ENCODE assay signal across 19 mouse cellular contexts in the genomic region with DNA sequence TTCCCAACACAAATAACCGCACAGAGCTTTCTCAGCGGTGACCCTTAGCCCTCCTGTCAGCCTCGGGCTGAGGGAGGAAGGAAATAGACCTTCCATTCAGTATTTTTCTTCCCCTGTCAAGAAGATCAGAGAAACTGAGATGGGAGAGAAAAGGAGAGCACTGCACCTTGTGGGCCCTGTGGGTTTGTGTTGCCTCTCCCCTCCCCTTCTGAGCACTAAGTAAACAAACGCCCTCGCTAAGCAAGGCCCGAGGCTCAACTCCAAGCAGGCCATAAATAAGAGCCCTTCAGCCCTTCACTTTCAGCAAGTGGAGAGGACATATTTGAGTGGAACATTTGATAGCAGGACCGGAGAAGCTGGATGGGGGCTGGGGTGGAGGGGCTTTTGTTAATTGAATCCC.
DNase-seq lines count a peak whose midpoint lies in the region; ATAC-seq and TF ChIP-seq lines count a peak whose summit lies in the region.
"Had no signal": no experiment of that assay in that cellular context is flagged by ENCODE, and none has a peak within 500 bp of the region (broad histone marks: within the 10 kb centered on the region; RNA-seq: fewer than 3 reads in every experiment).

No protein-coding gene starts in this region.

- peaks cover 3% of the 10 kb centered on the region; the same call in 1 of the 2 replicates for H3K4me1 ChIP-seq in intestine, embryonic 14.5 days (replicated peaks; ENCODE audit: control insufficient read depth, insufficient read depth, low read length)
- 0 out of 2 replicates have a peak, but pooled peaks cover 3% of the 10 kb centered on the region for H3K4me1 ChIP-seq in intestine, postnatal 0 days (replicated peaks; ENCODE audit: control insufficient read depth, insufficient read depth, low read length)
- peaks cover 5% of the 10 kb centered on the region; the same call in 1 of the 2 replicates for H3K4me1 ChIP-seq in neural tube, embryonic 12.5 days
- H3K4me1 ChIP-seq in lung, postnatal 0 days (ENCODE audit: insufficient read depth, low read depth, low read length), result no peaks in the 10 kb centered on the region
- H3K4me1 ChIP-seq: embryonic facial prominence, embryonic 13.5 days; midbrain, embryonic 12.5 days had no signal

- TF ChIP-seq CTCF in intestine, postnatal 0 days (IDR thresholded peaks at IDR 0.05; ENCODE audit: low read depth), result no peak
- TF ChIP-seq CTCF in lung, postnatal 0 days (IDR thresholded peaks at IDR 0.05), result no peak

- H3K4me3 ChIP-seq in intestine, embryonic 14.5 days (ENCODE audit: low read depth, low read length), result no peak overlapping the region
- H3K4me3 ChIP-seq in intestine, postnatal 0 days (ENCODE audit: low read depth, low read length), result no peak overlapping the region
- H3K4me3 ChIP-seq in neural tube, embryonic 12.5 days, result no peak overlapping the region
- H3K4me3 ChIP-seq in lung, postnatal 0 days (ENCODE audit: low read depth, low read length), result no peak overlapping the region
- H3K4me3 ChIP-seq: embryonic facial prominence, embryonic 13.5 days; midbrain, embryonic 12.5 days had no signal

- H3K4me2 ChIP-seq in intestine, embryonic 14.5 days (ENCODE audit: low read length), result no peak overlapping the region
- H3K4me2 ChIP-seq in intestine, postnatal 0 days (replicated peaks; ENCODE audit: low read depth), result no peak overlapping the region
- no peak overlapping the region for H3K4me2 ChIP-seq in neural tube, embryonic 12.5 days (replicated peaks)
- H3K4me2 ChIP-seq in lung, postnatal 0 days (replicated peaks; ENCODE audit: low read depth, low read length), result no peak overlapping the region
- H3K4me2 ChIP-seq: embryonic facial prominence, embryonic 13.5 days; midbrain, embryonic 12.5 days had no signal

- 12% methylated on average over 7 of the region's 7 CpGs for WGBS in intestine, embryonic 14.5 days
- 14% methylated on average over 7 of the region's 7 CpGs for WGBS in intestine, postnatal 0 days
- 34% methylated on average over 7 of the region's 7 CpGs for WGBS in neural tube, embryonic 12.5 days
- WGBS in lung, postnatal 0 days, result 4% methylated on average over 7 of the region's 7 CpGs

- TF ChIP-seq EP300 in lung, postnatal 0 days (IDR thresholded peaks at IDR 0.05), result no peak

- H3K27ac ChIP-seq in intestine, embryonic 14.5 days (ENCODE audit: low read depth), result no peak overlapping the region
- H3K27ac ChIP-seq in intestine, postnatal 0 days (ENCODE audit: low read depth, low read length), result no peak overlapping the region
- H3K27ac ChIP-seq in neural tube, embryonic 12.5 days, result no peak overlapping the region
- no peak overlapping the region for H3K27ac ChIP-seq in lung, postnatal 0 days (ENCODE audit: low read length)
- H3K27ac ChIP-seq: embryonic facial prominence, embryonic 13.5 days; liver, embryonic 14.5 days; midbrain, embryonic 12.5 days had no signal

- DNase-seq in intestine, embryonic 14.5 days (ENCODE audit: low spot score), result no peak
- DNase-seq in neural tube, embryonic 10.5 days (ENCODE audit: extremely low spot score, low spot score), result no peak
- peak; percentile 64 for DNase-seq in lung, postnatal 0 days (ENCODE audit: low spot score)
- peak; percentile 2 for DNase-seq in yolk sac, embryonic 10.5 days (ENCODE audit: low spot score)
- no peak for DNase-seq in cerebellum, postnatal 4 days (ENCODE audit: low spot score in 2 of 2)
- DNase-seq in adrenal gland, adult 2 months, result no peak
- DNase-seq: adrenal gland, postnatal 36 days; cerebellum, adult 11-12 months; cerebellum, postnatal 14 days; gastrocnemius, postnatal 10 days; heart, adult 18-20 months; thymus, postnatal 25 days had no signal

- peak; percentile 70; the same call in 1 of the 2 replicates for ATAC-seq in intestine, embryonic 14.5 days (replicated peaks; ENCODE audit: low FRiP score, low TSS enrichment, low read depth)
- ATAC-seq in intestine, postnatal 0 days, result no peak
- ATAC-seq in neural tube, embryonic 12.5 days (ENCODE audit: low FRiP score, low read depth), result no peak
- peak; percentile 81 for ATAC-seq in lung, postnatal 0 days
- ATAC-seq: forebrain, embryonic 14.5 days had no signal

- H3K9me3 ChIP-seq in intestine, embryonic 14.5 days (ENCODE audit: control insufficient read depth, low read length), result no peaks in the 10 kb centered on the region
- no peaks in the 10 kb centered on the region for H3K9me3 ChIP-seq in intestine, postnatal 0 days (ENCODE audit: control insufficient read depth)
- H3K9me3 ChIP-seq in neural tube, embryonic 12.5 days, result no peaks in the 10 kb centered on the region
- no peaks in the 10 kb centered on the region for H3K9me3 ChIP-seq in lung, postnatal 0 days (ENCODE audit: low read length)
- H3K9me3 ChIP-seq: embryonic facial prominence, embryonic 13.5 days; midbrain, embryonic 12.5 days had no signal

- no peaks in the 10 kb centered on the region for H3K36me3 ChIP-seq in intestine, embryonic 14.5 days (ENCODE audit: control insufficient read depth, insufficient read depth, low read length)
- H3K36me3 ChIP-seq in intestine, postnatal 0 days (ENCODE audit: control insufficient read depth, insufficient read depth), result no peaks in the 10 kb centered on the region
- no peaks in the 10 kb centered on the region for H3K36me3 ChIP-seq in neural tube, embryonic 12.5 days
- H3K36me3 ChIP-seq in lung, postnatal 0 days (ENCODE audit: insufficient read depth, low read length), result no peaks in the 10 kb centered on the region
- H3K36me3 ChIP-seq: embryonic facial prominence, embryonic 13.5 days; midbrain, embryonic 12.5 days had no signal

- no peak overlapping the region for H3K9ac ChIP-seq in intestine, embryonic 14.5 days (ENCODE audit: low read length)
- H3K9ac ChIP-seq in intestine, postnatal 0 days (ENCODE audit: low read depth, low read length), result no peak overlapping the region
- 0 out of 2 replicates have a peak overlapping the region, but pooled peaks have one; percentile 17 for H3K9ac ChIP-seq in neural tube, embryonic 12.5 days
- no peak overlapping the region for H3K9ac ChIP-seq in lung, postnatal 0 days (replicated peaks; ENCODE audit: low read depth)
- H3K9ac ChIP-seq: embryonic facial prominence, embryonic 13.5 days; liver, embryonic 14.5 days; midbrain, embryonic 12.5 days had no signal

- H3K27me3 ChIP-seq in intestine, embryonic 14.5 days (replicated peaks; ENCODE audit: control insufficient read depth, insufficient read depth, low read length), result no peaks in the 10 kb centered on the region
- no peaks in the 10 kb centered on the region for H3K27me3 ChIP-seq in intestine, postnatal 0 days (replicated peaks; ENCODE audit: control insufficient read depth, insufficient read depth, low read length)
- H3K27me3 ChIP-seq in neural tube, embryonic 12.5 days (replicated peaks), result no peaks in the 10 kb centered on the region
- no peaks in the 10 kb centered on the region for H3K27me3 ChIP-seq in lung, postnatal 0 days (replicated peaks; ENCODE audit: insufficient read depth, low read length)
- H3K27me3 ChIP-seq: CH12.LX; embryonic facial prominence, embryonic 13.5 days; midbrain, embryonic 12.5 days had no signal

Comparison
In these comparisons a context has a peak if more than half of its experiments do, and no peak if none do; other contexts are left out.
1. ATAC-seq: peak in intestine, embryonic 14.5 days (single experiment) and lung, postnatal 0 days (single experiment); none in intestine, postnatal 0 days (single experiment) and neural tube, embryonic 12.5 days (single experiment).
2. DNase-seq: peak in lung, postnatal 0 days (single experiment) and yolk sac, embryonic 10.5 days (single experiment); none in intestine, embryonic 14.5 days (single experiment), neural tube, embryonic 10.5 days (single experiment), cerebellum, postnatal 4 days (0 of 2) and adrenal gland, adult 2 months (single experiment).